Mouse (Mus musculus) limb, embryonic 10.5 days (tissue): ENCODE data around the gene Kcnh7. TPM values are rescaled to one million over a fixed set of nuclear protein-coding genes. Genes with fewer than 3 reads are reported as not detected.

Source experiments
- DNase-seq: peaks from one replicate; pipeline ENCODE4 v3.0.0-alpha.2; 2017; ENCODE audit warnings: low spot score
- H3K27ac ChIP-seq: fragments of 300-500 bp; sonication (generic); 2 replicates; pipeline ENCODE4 v1.5.1; 2016; ENCODE audit warnings: mild to moderate bottlenecking
- H3K27me3 ChIP-seq: fragments of 300-500 bp; sonication (generic); 2 replicates; pipeline ENCODE4 v1.6.1; 2016; ENCODE audit warnings: low read depth, mild to moderate bottlenecking; ENCODE audit not compliant: poor library complexity, severe bottlenecking
- H3K36me3 ChIP-seq: fragments of 300-500 bp; sonication (generic); 2 replicates; pipeline ENCODE4 v1.6.1; 2016; ENCODE audit warnings: mild to moderate bottlenecking, moderate library complexity
- H3K4me1 ChIP-seq: fragments of 300-500 bp; sonication (generic); 2 replicates; pipeline ENCODE4 v1.6.1; 2016
- H3K4me3 ChIP-seq: fragments of 300-500 bp; sonication (generic); 2 replicates; pipeline ENCODE4 v1.5.1; 2016; ENCODE audit warnings: mild to moderate bottlenecking, moderate library complexity
- H3K9me3 ChIP-seq: fragments of 300-500 bp; sonication (generic); replicated peaks from 2 replicates; pipeline ENCODE4 v1.6.1; 2016; ENCODE audit warnings: mild to moderate bottlenecking
- WGBS: fragments of 180-500 bp; shearing (Covaris S2); methylation state at CpG from one replicate; pipeline ENCODE4 v1.1.7; 2016; 5-methylcytosine and 5-hydroxymethylcytosine counted together
- polyA plus RNA-seq: library from polyadenylated mRNA; unstranded; fragments of >200 nt; fragmentation: Nextera tagmentation; extraction: Ambion mirVana; gene quantifications from 2 replicates; pipeline ENCODE4 v1.2.1, GENCODE M21; 2016

Gene Kcnh7
- polyA plus RNA-seq, 1 experiment from 2014 or later, result 0.29 TPM

- Histone ChIP-seq H3K27ac (no peak overlapping the region), H3K9me3 (no peaks in the 10 kb centered on the region), H3K27me3 (no peaks in the 10 kb centered on the region), H3K36me3 (no peaks in the 10 kb centered on the region), H3K4me3 (no peak overlapping the region), H3K4me1 (no peaks in the 10 kb centered on the region)
- no peak for DNase-seq
- WGBS, result 88% methylated on average over 1 of the region's 1 CpGs
Measured at GRCm38 (mm10) chr2:62902363-62903353, 281.4 kb downstream of the Kcnh7 start.

- H3K4me3 ChIP-seq, result no peak overlapping the region
- H3K27ac ChIP-seq, result no peak overlapping the region
- no peaks in the 10 kb centered on the region for H3K9me3 ChIP-seq
- H3K4me1 ChIP-seq, result no peaks in the 10 kb centered on the region
- WGBS, result 86% methylated on average over 4 of the region's 4 CpGs
- H3K36me3 ChIP-seq, result no peaks in the 10 kb centered on the region
- no peaks in the 10 kb centered on the region for H3K27me3 ChIP-seq
- DNase-seq, result no peak
Measured at GRCm38 (mm10) chr2:62878763-62879162, 305.3 kb downstream of the Kcnh7 start.

- no peak for DNase-seq
- Histone ChIP-seq H3K27me3 (no peaks in the 10 kb centered on the region), H3K4me3 (no peak overlapping the region), H3K9me3 (no peaks in the 10 kb centered on the region), H3K4me1 (no peaks in the 10 kb centered on the region), H3K36me3 (no peaks in the 10 kb centered on the region), H3K27ac (no peak overlapping the region)
- 96% methylated on average over 3 of the region's 3 CpGs for WGBS
Measured at GRCm38 (mm10) chr2:62855391-62855790, 328.7 kb downstream of the Kcnh7 start.

DNA sequence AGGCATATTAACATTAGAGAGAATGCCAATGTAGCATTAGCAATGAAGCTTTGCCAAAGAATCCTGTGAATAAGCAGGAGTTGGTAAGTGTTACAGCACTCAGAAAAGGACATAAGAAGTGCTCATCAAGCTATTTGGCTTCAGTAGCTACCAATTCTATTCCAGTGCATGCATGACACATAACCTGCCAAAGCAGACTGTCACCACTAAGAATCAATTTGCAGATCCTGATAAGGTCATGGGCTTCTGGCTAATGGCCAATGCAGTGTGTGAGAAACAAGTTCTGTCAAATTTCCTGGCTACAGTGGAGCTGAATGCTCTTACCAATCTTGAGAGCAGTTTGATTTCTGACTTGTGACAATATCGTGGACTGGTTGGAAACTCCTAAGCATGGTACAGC lies 341.5 kb downstream of the Kcnh7 start:
- H3K36me3 ChIP-seq, result no peaks in the 10 kb centered on the region
- no peaks in the 10 kb centered on the region for H3K9me3 ChIP-seq
- no peak for DNase-seq
- H3K27ac ChIP-seq, result no peak overlapping the region
- H3K4me3 ChIP-seq, result no peak overlapping the region
- 90% methylated on average over 1 of the region's 1 CpGs for WGBS
- no peaks in the 10 kb centered on the region for H3K4me1 ChIP-seq
- no peaks in the 10 kb centered on the region for H3K27me3 ChIP-seq

DNA sequence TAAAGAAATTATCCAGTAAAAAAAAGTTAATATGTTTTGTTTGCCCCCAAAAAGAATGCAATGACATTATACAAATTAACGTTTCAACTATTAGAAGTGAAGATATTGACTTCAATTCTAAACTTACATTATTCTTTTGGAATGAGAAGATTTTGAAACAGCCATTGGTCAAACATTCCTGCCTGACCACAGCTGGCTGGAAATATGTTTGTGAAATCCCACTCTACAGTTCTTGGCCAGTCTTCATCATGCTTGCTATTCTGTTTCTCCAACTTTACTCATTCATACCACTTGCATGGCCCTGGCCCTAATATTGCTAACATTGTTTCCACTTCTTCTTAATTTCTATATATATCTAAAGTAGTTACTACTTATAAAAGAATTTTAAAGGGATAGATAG lies 349.8 kb downstream of the Kcnh7 start:
- H3K27ac ChIP-seq, result no peak overlapping the region
- DNase-seq, result no peak
- H3K27me3 ChIP-seq, result no peaks in the 10 kb centered on the region
- H3K36me3 ChIP-seq, result no peaks in the 10 kb centered on the region
- H3K9me3 ChIP-seq, result no peaks in the 10 kb centered on the region
- H3K4me1 ChIP-seq, result no peaks in the 10 kb centered on the region
- no peak overlapping the region for H3K4me3 ChIP-seq
- WGBS, result 86% methylated on average over 1 of the region's 1 CpGs

DNA sequence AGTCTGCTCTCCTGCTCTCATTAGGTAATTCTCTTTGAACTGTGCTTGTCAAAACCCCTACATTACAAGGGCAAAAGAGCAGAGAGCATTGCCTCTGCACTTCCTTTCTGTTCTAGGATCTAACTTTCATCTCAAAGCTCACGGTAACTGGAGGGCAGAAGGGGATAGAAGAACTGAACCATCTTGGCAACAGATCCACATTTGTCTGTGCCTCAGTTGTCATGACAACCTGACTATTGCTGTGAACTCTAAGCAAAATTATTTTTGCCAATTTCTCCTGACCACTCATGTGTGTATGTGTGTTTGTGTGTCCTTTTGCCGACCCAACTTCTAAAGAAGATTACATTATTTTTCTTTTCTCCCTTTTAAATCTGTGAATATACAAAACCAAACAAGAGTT lies 364.9 kb downstream of the Kcnh7 start:
- H3K4me3 ChIP-seq, result no peak overlapping the region
- DNase-seq, result no peak
- H3K27ac ChIP-seq, result no peak overlapping the region
- no peaks in the 10 kb centered on the region for H3K36me3 ChIP-seq
- no peaks in the 10 kb centered on the region for H3K4me1 ChIP-seq
- H3K27me3 ChIP-seq, result no peaks in the 10 kb centered on the region
- H3K9me3 ChIP-seq, result no peaks in the 10 kb centered on the region
- WGBS, result 79% methylated on average over 2 of the region's 2 CpGs

- 92% methylated on average over 3 of the region's 3 CpGs for WGBS
- no peaks in the 10 kb centered on the region for H3K9me3 ChIP-seq
- no peak overlapping the region for H3K4me3 ChIP-seq
- H3K36me3 ChIP-seq, result no peaks in the 10 kb centered on the region
- H3K4me1 ChIP-seq, result no peaks in the 10 kb centered on the region
- no peak for DNase-seq
- H3K27me3 ChIP-seq, result no peaks in the 10 kb centered on the region
- H3K27ac ChIP-seq, result no peak overlapping the region
Measured at GRCm38 (mm10) chr2:62816016-62816415, 368.1 kb downstream of the Kcnh7 start.

DNA sequence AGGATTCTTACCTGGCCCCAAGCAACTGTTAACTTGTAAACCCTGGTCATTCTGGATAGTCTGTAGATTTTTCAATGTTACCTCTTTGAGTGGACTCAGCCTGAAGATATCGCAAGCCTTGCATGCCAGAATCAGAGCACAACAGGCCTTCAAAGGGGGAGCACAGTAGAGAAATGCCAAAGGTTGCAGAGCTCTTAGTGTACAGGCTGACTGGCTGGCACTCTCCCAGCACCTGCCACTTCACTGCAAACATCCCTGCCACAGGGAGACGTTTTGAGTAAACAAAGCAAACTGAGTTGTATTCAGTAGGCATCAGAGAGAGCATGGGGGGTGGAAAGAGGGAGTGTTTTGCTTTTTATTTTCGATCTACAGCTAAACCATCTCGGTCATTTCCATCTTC lies 375.3 kb downstream of the Kcnh7 start:
- Histone ChIP-seq H3K27me3 (no peaks in the 10 kb centered on the region), H3K9me3 (no peaks in the 10 kb centered on the region), H3K4me3 (no peak overlapping the region), H3K4me1 (no peaks in the 10 kb centered on the region), H3K27ac (no peak overlapping the region), H3K36me3 (no peaks in the 10 kb centered on the region)
- DNase-seq, result no peak
- 73% methylated on average over 4 of the region's 4 CpGs for WGBS

- Histone ChIP-seq H3K27me3 (no peaks in the 10 kb centered on the region), H3K9me3 (no peaks in the 10 kb centered on the region), H3K27ac (no peak overlapping the region), H3K36me3 (no peaks in the 10 kb centered on the region), H3K4me3 (no peak overlapping the region), H3K4me1 (no peaks in the 10 kb centered on the region)
- 73% methylated on average over 3 of the region's 3 CpGs for WGBS
- no peak for DNase-seq
Measured at GRCm38 (mm10) chr2:62807476-62807882, 376.6 kb downstream of the Kcnh7 start.

DNA sequence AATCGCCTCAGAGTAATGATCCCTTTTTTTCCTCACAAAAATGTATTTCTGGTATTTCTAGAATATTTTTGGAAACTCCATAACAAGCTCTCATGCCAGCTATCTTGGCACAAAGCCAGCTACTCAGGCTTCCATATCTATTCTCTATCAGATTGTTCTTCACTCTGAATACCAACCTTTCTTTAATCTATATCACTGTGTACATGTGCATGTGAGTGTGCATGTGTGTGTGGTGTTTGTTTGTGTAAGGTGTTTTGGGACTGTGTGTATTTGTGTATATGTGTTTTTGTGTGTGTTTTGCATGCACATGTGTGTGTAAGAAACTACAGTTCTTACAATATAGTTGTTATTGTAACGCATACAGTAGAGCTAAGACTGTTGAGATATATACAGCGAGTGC lies 377.2 kb downstream of the Kcnh7 start:
- Histone ChIP-seq H3K9me3 (no peaks in the 10 kb centered on the region), H3K27me3 (no peaks in the 10 kb centered on the region), H3K27ac (no peak overlapping the region), H3K4me1 (no peaks in the 10 kb centered on the region), H3K36me3 (no peaks in the 10 kb centered on the region), H3K4me3 (no peak overlapping the region)
- 90% methylated on average over 3 of the region's 3 CpGs for WGBS
- DNase-seq, result no peak

DNA sequence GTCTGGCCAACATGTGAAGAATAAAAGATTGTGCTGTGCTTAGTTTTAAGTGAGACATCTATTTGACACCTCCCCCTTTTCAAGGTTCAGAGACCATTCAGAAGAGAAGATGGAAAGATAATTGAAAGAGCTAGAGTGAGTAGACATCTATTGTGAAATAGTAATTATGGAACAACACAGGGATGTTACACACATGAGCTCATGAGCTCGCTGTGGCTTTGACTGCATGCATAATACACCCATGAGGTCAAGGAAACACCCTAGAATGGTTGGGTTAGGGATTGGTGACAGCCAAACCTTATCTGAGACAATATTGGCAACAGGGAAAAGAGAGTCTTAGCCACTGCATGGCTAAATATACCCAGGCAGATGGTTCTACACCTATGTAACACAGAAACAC lies 380.1 kb downstream of the Kcnh7 start:
- WGBS, result 97% methylated on average over 1 of the region's 1 CpGs
- Histone ChIP-seq H3K4me1 (no peaks in the 10 kb centered on the region), H3K36me3 (no peaks in the 10 kb centered on the region), H3K4me3 (no peak overlapping the region), H3K9me3 (no peaks in the 10 kb centered on the region), H3K27ac (no peak overlapping the region), H3K27me3 (no peaks in the 10 kb centered on the region)
- no peak for DNase-seq

DNA sequence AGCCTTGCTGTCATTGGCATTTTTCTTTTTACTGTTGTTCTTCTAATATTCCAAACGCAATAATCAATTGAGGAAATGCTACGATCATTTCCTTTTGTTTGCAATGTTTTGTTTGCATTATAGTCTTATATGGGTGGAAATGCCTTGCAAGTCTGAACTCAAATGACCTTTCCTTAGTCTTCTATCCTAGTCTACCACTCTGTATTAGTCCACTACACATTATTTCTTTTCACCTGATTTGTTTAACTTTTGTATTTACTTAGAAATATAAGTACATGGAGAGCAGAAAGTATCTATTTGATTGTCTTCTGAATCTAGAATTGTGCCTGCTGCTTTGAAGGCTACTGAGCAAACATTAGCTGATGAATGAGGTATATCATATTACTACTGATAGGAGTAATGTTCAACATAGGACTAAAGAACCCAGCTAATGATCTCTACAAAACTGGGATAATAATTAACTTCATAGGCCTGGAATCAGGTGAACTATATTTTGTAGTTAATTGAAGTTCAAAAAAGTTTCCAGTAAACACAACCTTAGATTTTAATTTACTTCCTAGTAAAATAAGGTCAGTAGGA lies 399.5 kb downstream of the Kcnh7 start:
- H3K27me3 ChIP-seq, result no peaks in the 10 kb centered on the region
- H3K9me3 ChIP-seq, result no peaks in the 10 kb centered on the region
- no peaks in the 10 kb centered on the region for H3K36me3 ChIP-seq
- no peak for DNase-seq
- H3K4me3 ChIP-seq, result no peak overlapping the region
- H3K4me1 ChIP-seq, result no peaks in the 10 kb centered on the region
- H3K27ac ChIP-seq, result no peak overlapping the region
- 82% methylated on average over 2 of the region's 2 CpGs for WGBS

DNA sequence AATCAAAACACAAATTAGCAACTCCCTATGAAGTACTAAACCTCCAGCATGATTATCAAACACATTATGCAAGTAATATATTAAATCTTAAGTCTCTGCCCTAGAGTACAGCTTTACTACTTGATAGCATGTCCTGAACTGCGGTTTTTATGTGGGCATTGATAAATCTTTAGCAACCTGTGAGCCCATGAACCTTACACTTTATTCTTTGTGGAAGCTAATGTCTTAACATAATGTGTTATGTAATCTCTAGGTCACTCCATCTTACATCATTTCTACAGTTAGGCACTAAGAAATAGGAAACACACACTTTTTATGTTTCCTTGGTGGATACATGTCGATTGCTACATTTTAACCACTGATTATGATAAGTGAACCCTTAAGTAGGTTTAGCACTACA lies 437.8 kb downstream of the Kcnh7 start:
- H3K4me3 ChIP-seq, result no peak overlapping the region
- H3K9me3 ChIP-seq, result no peaks in the 10 kb centered on the region
- H3K36me3 ChIP-seq, result no peaks in the 10 kb centered on the region
- H3K4me1 ChIP-seq, result no peaks in the 10 kb centered on the region
- no peaks in the 10 kb centered on the region for H3K27me3 ChIP-seq
- WGBS, result 86% methylated on average over 2 of the region's 2 CpGs
- no peak overlapping the region for H3K27ac ChIP-seq
- DNase-seq, result no peak
